Comparison of ENCODE assay signal across 1 mouse cellular context in the genomic region with DNA sequence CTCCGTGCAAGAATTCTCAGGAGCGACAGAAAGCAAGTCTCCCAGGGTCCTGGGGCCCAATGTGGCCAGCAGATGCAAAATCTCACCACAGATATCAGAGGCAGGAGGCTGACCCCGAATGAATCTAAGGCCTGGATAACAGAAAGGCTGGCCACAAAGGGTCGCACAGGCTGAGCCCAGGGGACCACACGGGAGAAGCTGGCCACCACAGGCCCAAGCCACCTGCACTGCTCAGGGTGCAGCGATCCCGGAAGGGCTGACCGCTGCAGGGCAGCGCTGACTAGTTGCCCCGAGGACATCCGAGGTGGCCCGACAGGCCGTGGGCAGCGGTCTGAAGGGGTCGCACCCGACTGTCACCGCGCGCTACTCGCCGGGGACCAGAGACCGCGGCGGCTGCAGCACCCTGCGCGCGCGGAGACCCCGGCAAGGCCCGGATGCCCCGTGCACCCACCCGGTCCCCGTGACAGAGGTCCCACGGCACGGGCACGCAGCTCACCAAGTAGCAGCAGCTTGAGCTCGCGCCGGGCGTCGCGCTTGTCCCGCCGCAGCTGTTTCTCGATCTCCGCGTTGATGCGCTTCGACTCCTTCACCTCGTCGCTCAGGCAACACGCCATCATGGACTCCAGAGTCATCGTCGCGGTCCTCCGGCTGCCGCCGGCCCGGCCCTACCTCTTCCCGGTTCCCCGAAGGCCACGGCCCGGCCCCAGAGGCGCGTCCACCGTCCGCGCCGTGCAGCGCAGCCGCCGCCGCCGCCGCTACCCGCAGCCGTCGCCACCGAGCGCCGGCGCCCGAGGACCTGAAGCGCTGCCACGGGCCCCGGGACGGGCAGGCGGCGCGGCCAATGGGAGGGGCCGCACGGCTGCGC.
TF ChIP-seq lines count a peak whose summit lies in the region.

No protein-coding gene starts in this region.

TF ChIP-seq in ES-E14, 5 proteins besides CTCF, POLR2A, EP300 and RAD21:
- TF ChIP-seq ZC3H11A (IDR thresholded peaks at IDR 0.05; ENCODE audit: borderline replicate concordance, low read depth, low read length) (no peak), MAFK (IDR thresholded peaks at IDR 0.05; ENCODE audit: insufficient read depth, low read depth, low read length) (no peak), ZNF384 (IDR thresholded peaks at IDR 0.05; ENCODE audit: low read depth, low read length) (no peak), HCFC1 (IDR thresholded peaks at IDR 0.05; ENCODE audit: borderline replicate concordance, insufficient read depth, low read length) (no peak), CHD2 (IDR thresholded peaks at IDR 0.05; ENCODE audit: low read depth, low read length) (no peak)
